Mouse (Mus musculus) intestine, embryonic 15.5 days (tissue): ENCODE measurements around the gene Nol11. TPM values are rescaled to one million over a fixed set of nuclear protein-coding genes. Genes with fewer than 3 reads are reported as not detected.
"Not testable (repeated sequence)": the region's sequence is repeated elsewhere in the genome, so short reads cannot be mapped to it uniquely, and the experiment has no call there.

Experiments
- ATAC-seq: fragments of 200-750 bp; cut with Nextera tagmentation; 2 replicates; pipeline ENCODE4 v1.8.0; 2017; ENCODE audit warnings: moderate TSS enrichment, moderate library complexity
- H3K27ac ChIP-seq: fragments of 300-500 bp; sonication (generic); 2 replicates; pipeline ENCODE4 v1.5.1; 2015; ENCODE audit warnings: mild to moderate bottlenecking, inconsistent platforms
- H3K27me3 ChIP-seq: fragments of 300-500 bp; sonication (generic); replicated peaks from 2 replicates; pipeline ENCODE4 v1.6.1; 2015; ENCODE audit warnings: inconsistent platforms
- H3K36me3 ChIP-seq: fragments of 300-500 bp; sonication (generic); 2 replicates; pipeline ENCODE4 v1.6.1; 2015; ENCODE audit warnings: inconsistent platforms
- H3K4me1 ChIP-seq: fragments of 300-500 bp; sonication (generic); replicated peaks from 2 replicates; pipeline ENCODE4 v1.6.1; 2015; ENCODE audit warnings: inconsistent platforms
- H3K4me2 ChIP-seq: fragments of 300-500 bp; sonication (generic); replicated peaks from 2 replicates; pipeline ENCODE4 v1.6.1; 2015; ENCODE audit warnings: mild to moderate bottlenecking, inconsistent platforms
- H3K4me3 ChIP-seq: fragments of 300-500 bp; sonication (generic); replicated peaks from 2 replicates; pipeline ENCODE4 v1.5.1; 2015; ENCODE audit warnings: inconsistent platforms
- H3K9ac ChIP-seq: fragments of 300-500 bp; sonication (generic); 2 replicates; pipeline ENCODE4 v1.6.1; 2015; ENCODE audit warnings: inconsistent platforms
- H3K9me3 ChIP-seq: fragments of 300-500 bp; sonication (generic); 2 replicates; pipeline ENCODE4 v1.6.1; 2016; ENCODE audit warnings: inconsistent platforms
- WGBS: fragments of 180-500 bp; shearing (Covaris S2); methylation state at CpG from one replicate; pipeline ENCODE4 v1.1.7; 2015; 5-methylcytosine and 5-hydroxymethylcytosine counted together
- polyA plus RNA-seq: library from polyadenylated mRNA; unstranded; fragments of >200 nt; fragmentation: Nextera tagmentation; extraction: Ambion mirVana; gene quantifications from 2 replicates; pipeline ENCODE4 v1.2.1, GENCODE M21; 2015

Nol11 gene
- polyA plus RNA-seq, 1 experiment from 2014 or later = 47.5 TPM

DNA sequence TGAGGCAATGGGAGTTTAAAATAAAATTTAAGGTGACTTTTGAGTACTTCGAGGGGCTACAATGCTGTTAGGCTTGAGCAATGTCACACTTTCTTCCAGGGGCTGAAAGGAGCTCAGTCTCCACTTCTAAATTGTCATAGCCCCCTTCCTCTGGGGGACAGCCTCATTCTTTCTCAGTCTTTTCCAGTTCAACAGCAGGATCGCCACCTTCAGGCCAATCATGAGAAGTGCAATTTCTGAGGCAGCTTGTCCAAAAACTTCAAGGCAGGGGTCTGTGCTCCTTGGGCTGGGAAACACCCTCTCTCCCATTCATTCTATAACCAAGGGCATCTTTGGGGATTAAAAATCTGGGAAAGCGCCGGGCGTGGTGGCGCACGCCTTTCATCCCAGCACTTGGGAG lies 37.4 kb downstream of the Nol11 start:
- Histone ChIP-seq H3K9ac (no peak overlapping the region), H3K36me3 (no peaks in the 10 kb centered on the region), H3K4me1 (no peaks in the 10 kb centered on the region), H3K4me2 (no peak overlapping the region), H3K4me3 (no peak overlapping the region), H3K27ac (no peak overlapping the region), H3K9me3 (no peaks in the 10 kb centered on the region), H3K27me3 (no peaks in the 10 kb centered on the region)
- ATAC-seq = no peak
- 75% methylated on average over 7 of the region's 7 CpGs for WGBS

DNA sequence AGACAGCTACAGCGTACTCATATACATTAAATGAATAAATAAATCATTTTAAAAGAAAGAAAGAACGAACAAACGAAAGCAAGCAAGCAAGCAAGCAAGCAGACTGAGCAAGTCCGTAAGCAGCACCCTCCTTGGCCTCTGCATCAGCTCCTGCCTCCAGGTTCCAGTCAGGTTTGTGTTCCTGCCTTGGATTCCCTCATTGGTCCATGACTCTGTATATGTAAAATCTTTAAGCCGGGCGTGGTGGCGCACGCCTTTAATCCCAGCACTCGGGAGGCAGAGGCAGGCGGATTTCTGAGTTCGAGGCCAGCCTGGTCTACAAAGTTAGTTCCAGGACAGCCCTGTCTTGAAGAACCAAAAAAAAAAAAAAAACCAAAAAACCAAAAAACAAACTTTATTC lies 45.2 kb downstream of the Nol11 start:
- not testable (repeated sequence) for H3K4me1 ChIP-seq, H3K9ac ChIP-seq, H3K27ac ChIP-seq, H3K4me2 ChIP-seq, H3K36me3 ChIP-seq, H3K4me3 ChIP-seq, ATAC-seq, H3K27me3 ChIP-seq, H3K9me3 ChIP-seq
- WGBS = 90% methylated on average over 11 of the region's 11 CpGs

DNA sequence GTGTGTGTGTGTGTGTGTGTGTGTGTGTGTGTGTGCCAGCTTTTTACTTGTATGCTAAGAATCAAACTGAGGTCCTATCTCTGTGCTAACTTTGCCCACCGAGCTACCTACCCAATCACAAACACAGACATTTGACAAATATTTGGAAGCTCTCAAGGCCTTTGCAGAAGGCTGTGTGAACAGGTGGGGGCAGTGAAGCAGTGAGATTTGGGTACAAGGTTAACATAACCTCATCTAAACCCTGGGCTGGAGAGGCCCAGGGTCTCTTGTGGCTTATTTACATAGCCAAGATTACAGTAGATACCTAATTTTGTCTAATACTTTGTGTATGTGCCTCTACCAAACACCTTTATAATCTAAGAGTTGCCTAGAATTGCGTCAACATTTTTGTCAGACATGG lies 46.8 kb downstream of the Nol11 start:
- Histone ChIP-seq H3K9ac (no peak overlapping the region), H3K4me2 (no peak overlapping the region), H3K36me3 (no peaks in the 10 kb centered on the region), H3K27ac (no peak overlapping the region), H3K4me3 (no peak overlapping the region), H3K9me3 (no peaks in the 10 kb centered on the region), H3K4me1 (no peaks in the 10 kb centered on the region), H3K27me3 (no peaks in the 10 kb centered on the region)
- WGBS = 74% methylated on average over 2 of the region's 2 CpGs
- no peak for ATAC-seq

DNA sequence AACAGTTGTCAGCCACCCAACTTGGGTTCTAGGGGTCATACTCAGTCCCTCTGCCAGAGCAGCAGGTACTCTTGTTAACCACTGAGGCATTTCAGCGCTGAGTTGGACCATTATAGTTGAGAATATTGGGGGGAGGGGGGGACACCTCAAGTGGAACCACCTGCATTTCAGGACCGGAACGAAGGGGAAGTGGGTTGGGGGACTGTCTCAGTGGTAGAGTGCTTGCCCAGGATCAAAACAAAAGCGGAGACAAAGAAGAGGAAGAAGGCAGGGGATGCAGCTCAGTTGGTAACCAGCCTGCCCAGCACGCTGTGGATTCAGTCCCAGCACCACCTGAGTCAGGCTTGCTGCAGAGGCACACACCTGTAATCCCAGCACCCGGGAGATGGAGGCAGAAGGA lies 48.4 kb downstream of the Nol11 start:
- WGBS = 40% methylated on average over 6 of the region's 6 CpGs
- Histone ChIP-seq H3K27me3 (no peaks in the 10 kb centered on the region), H3K4me3 (no peak overlapping the region), H3K4me2 (no peak overlapping the region), H3K4me1 (no peaks in the 10 kb centered on the region), H3K36me3 (no peaks in the 10 kb centered on the region), H3K9me3 (no peaks in the 10 kb centered on the region), H3K9ac (no peak overlapping the region), H3K27ac (no peak overlapping the region)
- ATAC-seq = no peak

DNA sequence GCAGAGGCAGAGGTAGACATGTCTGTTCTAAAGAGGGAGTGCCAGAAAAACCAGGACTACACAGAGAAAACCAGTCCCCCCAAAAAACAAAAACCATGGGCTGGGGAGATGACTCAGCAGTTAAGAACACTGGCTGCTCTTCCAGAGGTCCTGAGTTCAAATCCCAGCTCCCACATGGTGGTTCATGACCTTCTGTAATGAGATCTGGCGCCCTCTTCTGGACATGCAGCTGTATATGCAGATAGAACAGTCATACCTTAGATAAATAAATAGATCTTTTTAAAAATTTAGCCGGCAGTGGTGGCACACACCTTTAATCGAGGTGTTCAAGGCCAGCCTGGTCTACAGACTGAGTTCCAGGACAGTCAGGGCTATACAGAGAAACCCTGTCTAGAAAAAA lies 50.5 kb downstream of the Nol11 start:
- 78% methylated on average over 3 of the region's 3 CpGs for WGBS
- Histone ChIP-seq H3K9me3 (no peaks in the 10 kb centered on the region), H3K4me1 (no peaks in the 10 kb centered on the region), H3K27me3 (no peaks in the 10 kb centered on the region), H3K9ac (no peak overlapping the region), H3K36me3 (no peaks in the 10 kb centered on the region), H3K4me3 (no peak overlapping the region), H3K27ac (no peak overlapping the region), H3K4me2 (no peak overlapping the region)
- no peak for ATAC-seq

DNA sequence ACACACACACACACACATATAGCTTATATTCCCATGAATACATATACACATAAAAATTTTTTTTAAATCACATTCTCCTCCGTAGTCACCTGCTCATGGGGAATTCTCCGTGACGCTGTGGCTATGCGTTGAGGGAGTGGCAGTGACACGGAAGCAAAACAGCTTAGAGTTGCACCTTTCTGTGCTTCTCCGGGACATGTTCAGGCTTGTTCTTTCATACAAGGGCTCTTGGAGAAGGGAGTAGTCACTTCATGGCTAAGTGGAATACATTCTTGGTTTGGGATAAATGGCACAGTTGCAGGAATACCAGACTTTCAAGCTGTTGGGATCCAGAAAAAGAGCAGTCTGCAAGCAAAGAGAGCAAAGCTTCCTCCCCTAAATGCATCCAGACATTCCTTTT lies 51.6 kb downstream of the Nol11 start:
- H3K4me1 ChIP-seq = peaks cover 2% of the 10 kb centered on the region; the same call in 1 of the 2 replicates
- H3K4me2 ChIP-seq = no peak overlapping the region
- H3K9ac ChIP-seq = no peak overlapping the region
- no peak overlapping the region for H3K27ac ChIP-seq
- H3K36me3 ChIP-seq = no peaks in the 10 kb centered on the region
- WGBS = 98% methylated on average over 6 of the region's 6 CpGs
- no peak overlapping the region for H3K4me3 ChIP-seq
- no peaks in the 10 kb centered on the region for H3K27me3 ChIP-seq
- ATAC-seq = no peak
- no peaks in the 10 kb centered on the region for H3K9me3 ChIP-seq

DNA sequence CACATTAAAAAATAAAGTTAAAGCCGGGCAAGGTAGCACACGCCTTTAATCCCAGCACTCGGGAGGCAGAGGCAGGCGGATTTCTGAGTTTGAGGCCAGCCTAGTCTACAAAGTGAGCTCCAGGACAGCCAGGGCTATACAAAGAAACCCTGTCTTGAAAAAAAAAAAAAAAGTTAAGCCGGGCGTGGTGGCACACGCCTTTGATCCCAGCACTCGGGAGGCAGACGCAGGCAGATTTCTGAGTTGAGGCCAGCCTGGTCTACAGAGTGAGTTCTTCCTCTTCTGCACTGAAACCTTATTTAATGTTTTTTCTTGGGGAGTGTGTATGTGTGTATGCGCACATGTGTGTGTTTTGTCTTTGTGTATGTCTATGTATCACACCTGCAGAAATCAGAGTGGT lies 52.7 kb downstream of the Nol11 start:
- H3K4me3 ChIP-seq, H3K27me3 ChIP-seq, H3K9me3 ChIP-seq, H3K27ac ChIP-seq, H3K4me2 ChIP-seq, H3K4me1 ChIP-seq, ATAC-seq, H3K9ac ChIP-seq, H3K36me3 ChIP-seq: not testable (repeated sequence)
- WGBS = 94% methylated on average over 10 of the region's 10 CpGs

DNA sequence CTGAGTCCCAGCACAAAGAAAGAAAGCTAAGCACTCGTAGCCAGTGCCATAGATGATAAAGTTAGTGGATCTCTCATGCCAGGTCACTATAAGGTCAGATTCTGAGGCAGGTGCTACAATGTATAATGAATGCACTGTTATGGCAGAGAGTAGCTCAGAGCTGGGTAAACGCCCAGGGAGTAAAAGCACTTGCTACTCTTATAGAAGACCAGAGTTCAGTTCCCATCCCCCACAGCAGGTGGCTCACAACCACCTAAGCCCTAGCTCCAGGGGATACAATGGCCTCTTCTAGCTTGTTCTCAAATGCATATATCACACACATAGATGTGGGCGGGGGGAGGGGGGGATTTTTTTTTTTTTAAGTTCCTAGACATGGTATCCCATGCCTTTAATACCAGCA lies 53.4 kb downstream of the Nol11 start:
- Histone ChIP-seq H3K36me3 (no peaks in the 10 kb centered on the region), H3K27me3 (no peaks in the 10 kb centered on the region), H3K27ac (no peak overlapping the region), H3K4me3 (no peak overlapping the region), H3K4me2 (no peak overlapping the region), H3K9me3 (no peaks in the 10 kb centered on the region), H3K9ac (no peak overlapping the region), H3K4me1 (peaks cover 3% of the 10 kb centered on the region; the same call in 1 of the 2 replicates)
- WGBS = 49% methylated on average over 3 of the region's 3 CpGs
- ATAC-seq = no peak

DNA sequence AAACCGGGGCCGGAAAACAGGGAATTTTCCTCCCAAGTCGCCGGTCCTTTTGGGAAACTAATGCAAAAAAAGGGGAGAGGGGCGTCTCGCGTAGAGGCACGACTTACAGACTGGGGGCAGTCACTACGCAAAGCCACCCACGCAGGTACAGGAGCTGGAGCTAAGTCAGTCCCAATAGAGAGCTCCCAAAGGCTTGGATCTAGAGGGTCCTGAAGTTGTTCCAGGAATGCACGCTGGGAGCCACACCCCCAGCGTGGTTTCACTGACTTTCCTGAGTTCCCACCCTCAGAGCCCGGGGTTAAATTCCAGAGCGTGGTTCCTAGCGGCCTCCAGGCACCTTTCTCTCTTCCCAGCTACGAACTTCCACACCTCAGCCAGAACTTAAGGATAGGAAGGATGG lies 56.8 kb downstream of the Nol11 start:
- peaks cover 3% of the 10 kb centered on the region; the same call in 1 of the 2 replicates for H3K4me1 ChIP-seq
- no peaks in the 10 kb centered on the region for H3K36me3 ChIP-seq
- peak overlapping the region; percentile 60 for H3K9ac ChIP-seq
- ATAC-seq = peak; percentile 74
- WGBS = 0% methylated on average over 16 of the region's 16 CpGs
- H3K9me3 ChIP-seq = no peaks in the 10 kb centered on the region
- peak overlapping the region; percentile 95 for H3K27ac ChIP-seq
- H3K4me2 ChIP-seq = peak overlapping the region; percentile 92
- H3K27me3 ChIP-seq = no peaks in the 10 kb centered on the region
- H3K4me3 ChIP-seq = peak overlapping the region; percentile 90

DNA sequence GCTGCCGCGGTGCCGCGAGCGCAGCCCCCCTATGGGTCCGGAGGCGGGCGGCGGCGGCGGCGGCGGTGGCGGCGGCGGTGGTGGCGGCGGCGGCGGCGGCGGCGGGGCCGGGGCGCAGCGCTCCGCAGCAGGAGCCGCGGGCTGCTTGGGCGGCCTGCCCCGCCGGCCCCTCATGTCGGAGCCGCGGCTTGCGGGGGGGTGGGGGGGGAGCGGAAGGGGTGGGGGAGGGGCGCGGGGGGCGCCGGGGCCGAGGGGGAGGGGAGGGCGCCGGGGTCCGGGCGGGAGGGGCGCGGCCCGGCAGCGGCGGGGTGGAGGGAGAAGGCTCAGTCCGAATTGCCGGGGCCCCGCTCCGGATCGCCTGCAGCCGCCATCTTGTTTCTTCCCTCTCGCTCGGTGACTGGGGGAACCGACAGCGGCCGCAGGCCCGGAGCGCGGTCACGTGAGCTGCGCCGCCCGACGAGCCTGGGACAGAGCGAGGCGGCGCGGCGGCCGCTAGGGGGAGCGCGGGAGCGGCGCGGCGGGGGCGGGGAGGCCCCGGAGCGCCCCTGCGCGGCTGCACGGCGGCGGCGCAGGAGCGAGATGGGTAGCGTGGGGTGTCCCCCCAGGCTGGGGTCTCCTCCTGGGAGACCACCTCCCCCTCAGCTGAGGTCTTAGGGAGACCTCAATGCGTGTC lies 57.3 kb downstream of the Nol11 start, which contains the start of gene Bptf:
TSS of gene Bptf (minus strand) at position 379 of the 673 bp plus-strand sequence.
- under 1% methylated on average over 58 of the region's 94 CpGs for whole genome bisulfite sequencing
- Histone ChIP-seq H3K27me3 (no peaks in the 10 kb centered on the region), H3K4me3 (peak within 1 kb of the TSS; percentile 90), H3K4me2 (peak within 1 kb of the TSS; percentile 92), H3K36me3 (no peaks in the 10 kb centered on the region), H3K9me3 (no peaks in the 10 kb centered on the region), H3K27ac (peak within 1 kb of the TSS; percentile 95), H3K9ac (peak within 1 kb of the TSS; percentile 93), H3K4me1 (peaks cover 3% of the 10 kb centered on the region; the same call in 1 of the 2 replicates)
- ATAC-seq = peak; percentile 98

DNA sequence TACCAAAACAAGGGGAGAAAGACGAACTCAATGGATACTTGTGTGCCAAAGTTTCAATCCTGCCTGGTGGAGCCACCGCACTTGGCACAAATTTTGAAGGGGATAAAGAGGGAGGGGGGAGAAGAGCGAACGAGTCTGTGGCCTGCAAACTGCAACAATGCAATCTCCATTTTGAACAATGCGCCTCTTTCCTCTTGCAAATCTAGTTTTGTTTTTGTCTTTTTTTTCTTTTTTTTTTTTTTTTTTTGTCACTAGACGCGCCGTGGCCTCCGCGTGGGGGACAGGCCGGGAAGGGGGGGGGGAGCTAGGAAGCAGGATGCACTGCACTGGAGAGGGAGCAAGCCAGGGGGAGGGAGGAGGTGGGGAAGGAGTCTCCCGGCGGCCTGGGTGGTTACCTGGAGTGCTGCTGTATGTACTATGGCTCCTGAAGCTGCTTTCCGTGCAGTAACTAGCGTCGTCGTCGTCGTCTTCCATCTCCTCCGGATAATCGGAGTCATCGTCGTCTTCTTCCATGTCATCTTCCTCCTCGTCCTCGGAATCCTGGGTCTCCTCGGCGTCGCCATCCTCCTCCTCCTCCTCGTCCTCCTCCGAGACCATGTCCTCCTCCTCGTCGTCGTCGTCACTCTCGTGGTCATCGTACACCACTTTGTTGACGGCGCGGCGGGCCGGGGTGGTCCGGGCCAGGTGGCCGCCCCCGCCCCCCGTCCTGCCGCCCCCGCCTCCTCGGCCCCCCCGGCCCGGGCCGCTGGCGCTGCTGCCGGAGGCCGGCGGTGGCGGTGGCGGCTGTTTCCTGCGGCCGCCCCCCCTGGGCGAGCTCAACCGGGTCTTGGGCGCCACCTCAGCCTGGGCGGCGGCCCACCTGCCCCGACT lies 58.1 kb downstream of the Nol11 start:
- under 1% methylated on average over 52 of the region's 65 CpGs for WGBS
- Histone ChIP-seq H3K36me3 (no peaks in the 10 kb centered on the region), H3K9ac (peak overlapping the region; percentile 93), H3K4me3 (peak overlapping the region; percentile 90), H3K27ac (peak overlapping the region; percentile 95), H3K27me3 (no peaks in the 10 kb centered on the region), H3K9me3 (no peaks in the 10 kb centered on the region), H3K4me2 (peak overlapping the region; percentile 63), H3K4me1 (peaks cover 3% of the 10 kb centered on the region; the same call in 1 of the 2 replicates)
- peak; percentile 70 for ATAC-seq

DNA sequence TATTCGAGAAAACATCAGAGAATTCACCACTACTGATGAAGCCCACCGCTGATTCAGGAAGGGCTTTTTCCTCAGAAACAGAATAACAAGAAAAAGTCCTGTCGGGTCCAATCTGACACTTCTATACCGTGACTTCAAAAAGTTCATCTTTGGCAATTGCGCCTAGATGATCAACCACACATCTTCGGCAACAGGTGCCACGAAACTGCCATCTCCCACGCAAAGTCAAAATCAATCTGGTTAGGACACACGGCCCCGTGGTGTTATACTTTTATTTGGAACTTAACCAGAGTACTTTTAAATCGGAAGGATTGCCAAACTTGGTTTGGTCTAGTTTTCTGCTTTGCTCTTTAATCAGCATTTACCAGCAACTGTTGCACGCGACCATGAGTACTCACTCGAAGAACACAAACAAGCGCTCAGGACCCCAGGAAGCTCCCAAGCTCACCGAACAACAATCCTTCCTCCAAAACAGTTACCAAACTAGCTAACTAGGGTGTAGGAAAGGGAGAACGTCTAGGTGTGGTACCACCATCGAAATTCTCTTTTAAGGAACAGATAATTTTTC lies 58.9 kb downstream of the Nol11 start:
- no peak for ATAC-seq
- Histone ChIP-seq H3K9ac (peak overlapping the region; percentile 93), H3K4me3 (peak overlapping the region; percentile 90), H3K9me3 (no peaks in the 10 kb centered on the region), H3K27me3 (no peaks in the 10 kb centered on the region), H3K36me3 (no peaks in the 10 kb centered on the region), H3K27ac (no peak overlapping the region), H3K4me2 (peak overlapping the region; percentile 63), H3K4me1 (peaks cover 3% of the 10 kb centered on the region; the same call in 1 of the 2 replicates)
- 1% methylated on average over 18 of the region's 18 CpGs for WGBS
